Mouse (Mus musculus) MEL (cell line): Measurements from ENCODE around the gene Dyx1c1. TPM values are rescaled to one million over a fixed set of nuclear protein-coding genes. Genes with fewer than 3 reads are reported as not detected.

Experiments used
- DNase-seq: peaks from one replicate; pipeline ENCODE4 v3.0.0; 2011; ENCODE audit warnings: low read depth, low spot score
- H3K27ac ChIP-seq: 2 replicates; pipeline ENCODE4 v1.5.1; 2012; ENCODE audit warnings: low read depth, mild to moderate bottlenecking, control low read depth, low read length, moderate library complexity; ENCODE audit not compliant: control insufficient read depth
- H3K27me3 ChIP-seq, 2 experiments: fragments of 150-350 bp in 1 of 2; sonication (generic) in 1 of 2; 2 replicates each; pipeline ENCODE4 v1.6.1; 2012; ENCODE audit warnings: low read length in 2 of 2, mild to moderate bottlenecking in 2 of 2, improper control_type of control experiment in 1 of 2, moderate library complexity in 1 of 2; ENCODE audit not compliant: insufficient read depth in 2 of 2, control insufficient read depth in 1 of 2
- H3K36me3 ChIP-seq, 2 experiments: 2 replicates each; pipeline ENCODE4 v1.6.1; 2012 to 2014; ENCODE audit warnings: low read length in 2 of 2, improper control_type of control experiment in 1 of 2, inconsistent platforms in 1 of 2, mild to moderate bottlenecking in 1 of 2; ENCODE audit not compliant: insufficient read depth in 2 of 2, control insufficient read depth in 1 of 2
- H3K4me1 ChIP-seq, 2 experiments: fragments of 150-350 bp in 1 of 2; sonication (generic) in 1 of 2; 2 replicates each; pipeline ENCODE4 v1.6.1; 2012; ENCODE audit warnings: low read length in 2 of 2, improper control_type of control experiment in 1 of 2, mild to moderate bottlenecking in 1 of 2; ENCODE audit not compliant: insufficient read depth in 2 of 2, control insufficient read depth in 1 of 2
- H3K4me3 ChIP-seq, 2 experiments: fragments of 150-350 bp in 1 of 2; sonication (generic) in 1 of 2; 2 replicates each; pipeline ENCODE4 v1.5.1; 2012; ENCODE audit warnings: low read depth in 2 of 2, low read length in 2 of 2, mild to moderate bottlenecking in 2 of 2, moderate library complexity in 2 of 2, control low read depth in 1 of 2, improper control_type of control experiment in 1 of 2; ENCODE audit not compliant: control insufficient read depth in 1 of 2, insufficient read depth in 1 of 2
- H3K79me2 ChIP-seq: 2 replicates; pipeline ENCODE4 v1.6.1; 2012; ENCODE audit warnings: mild to moderate bottlenecking, low read length, moderate library complexity; ENCODE audit not compliant: control insufficient read depth, poor library complexity, insufficient read depth
- H3K9ac ChIP-seq: 2 replicates; pipeline ENCODE4 v1.6.1; 2012; ENCODE audit warnings: low read depth, mild to moderate bottlenecking, control low read depth, low read length, moderate library complexity; ENCODE audit not compliant: control insufficient read depth, poor library complexity, severe bottlenecking
- H3K9me3 ChIP-seq: fragments of 150-350 bp; sonication (generic); replicated peaks from 2 replicates; pipeline ENCODE4 v1.6.1; 2012; ENCODE audit warnings: mild to moderate bottlenecking, low read length, improper control_type of control experiment, moderate library complexity; ENCODE audit not compliant: insufficient read depth
- BHLHE40 ChIP-seq: IDR thresholded peaks from 2 replicates; pipeline ENCODE4 v1.6.1; 2012; ENCODE audit warnings: low read depth, mild to moderate bottlenecking, inconsistent platforms, low read length, improper control_type of control experiment, borderline replicate concordance
- CHD1 ChIP-seq: IDR thresholded peaks from 2 replicates; pipeline ENCODE4 v1.6.1; 2012; ENCODE audit warnings: low read depth, mild to moderate bottlenecking, inconsistent platforms, low read length, improper control_type of control experiment
- CHD2 ChIP-seq: IDR thresholded peaks from 2 replicates; pipeline ENCODE4 v1.6.1; 2011; ENCODE audit warnings: low read length, improper control_type of control experiment
- CTCF ChIP-seq, 3 experiments: IDR thresholded peaks in 2 of 3; conservative IDR thresholded peaks in 1 of 3; 2 replicates each; pipeline ENCODE4 v1.5.1; 2011 to 2012; ENCODE audit warnings: low read length in 3 of 3, low read depth in 2 of 3, mild to moderate bottlenecking in 2 of 3, improper control_type of control experiment in 1 of 3, inconsistent platforms in 1 of 3, mixed read lengths in 1 of 3, moderate library complexity in 1 of 3; ENCODE audit not compliant: control insufficient read depth in 1 of 3, insufficient read depth in 1 of 3, poor library complexity in 1 of 3, severe bottlenecking in 1 of 3
- E2F4 ChIP-seq: IDR thresholded peaks from 2 replicates; pipeline ENCODE4 v1.6.1; 2011; ENCODE audit warnings: low read depth, low read length, improper control_type of control experiment, borderline replicate concordance
- ELF1 ChIP-seq: IDR thresholded peaks from 2 replicates; pipeline ENCODE4 v1.6.1; 2014; ENCODE audit warnings: low read depth, mild to moderate bottlenecking, inconsistent platforms, low read length, improper control_type of control experiment, moderate library complexity
- EP300 ChIP-seq, 2 experiments: IDR thresholded peaks; 2 replicates each; pipeline ENCODE4 v1.6.1; 2011; ENCODE audit warnings: improper control_type of control experiment in 2 of 2, low read length in 2 of 2, low read depth in 1 of 2, mild to moderate bottlenecking in 1 of 2
- ETS1 ChIP-seq: IDR thresholded peaks from 2 replicates; pipeline ENCODE4 v1.6.1; 2012; ENCODE audit warnings: low read depth, mild to moderate bottlenecking, inconsistent platforms, low read length, improper control_type of control experiment, moderate library complexity
- GATA1 ChIP-seq: IDR thresholded peaks from 2 replicates; pipeline ENCODE4 v1.6.1; 2011; ENCODE audit warnings: low read depth, low read length, improper control_type of control experiment
- HCFC1 ChIP-seq: IDR thresholded peaks from 2 replicates; pipeline ENCODE4 v1.6.1; 2012; ENCODE audit warnings: low read depth, mild to moderate bottlenecking, inconsistent platforms, low read length, improper control_type of control experiment, moderate library complexity
- JUND ChIP-seq: IDR thresholded peaks from 2 replicates; pipeline ENCODE4 v1.6.1; 2011; ENCODE audit warnings: low read depth, mild to moderate bottlenecking, improper control_type of control experiment, low read length
- KAT2A ChIP-seq: conservative IDR thresholded peaks from 2 replicates; pipeline ENCODE4 v1.6.1; 2012; ENCODE audit warnings: low read depth, low read length, improper control_type of control experiment, inconsistent platforms
- MAZ ChIP-seq: IDR thresholded peaks from 2 replicates; pipeline ENCODE4 v1.6.1; 2012; ENCODE audit warnings: low read depth, mild to moderate bottlenecking, inconsistent platforms, low read length, improper control_type of control experiment
- MEF2A ChIP-seq: IDR thresholded peaks from 2 replicates; pipeline ENCODE4 v1.6.1; 2014; ENCODE audit warnings: low read depth, mild to moderate bottlenecking, inconsistent platforms, low read length, improper control_type of control experiment; ENCODE audit not compliant: poor library complexity, insufficient replicate concordance, severe bottlenecking; ENCODE audit errors: extremely low read depth
- MYB ChIP-seq: IDR thresholded peaks from 2 replicates; pipeline ENCODE4 v1.6.1; 2011; ENCODE audit warnings: mild to moderate bottlenecking, low read depth, low read length, improper control_type of control experiment
- MYC ChIP-seq: IDR thresholded peaks from 2 replicates; pipeline ENCODE4 v1.6.1; 2011; ENCODE audit warnings: low read depth, mild to moderate bottlenecking, low read length, improper control_type of control experiment, moderate library complexity
- NELFE ChIP-seq: IDR thresholded peaks from 2 replicates; pipeline ENCODE4 v1.6.1; 2011; ENCODE audit warnings: low read depth, low read length, improper control_type of control experiment
- NRF1 ChIP-seq: IDR thresholded peaks from 2 replicates; pipeline ENCODE4 v1.6.1; 2014; ENCODE audit warnings: low read depth, mild to moderate bottlenecking, inconsistent platforms, low read length, improper control_type of control experiment, moderate library complexity; ENCODE audit not compliant: poor library complexity, insufficient read depth, severe bottlenecking
- POLR2A ChIP-seq, 2 experiments: IDR thresholded peaks; 2 replicates each; pipeline ENCODE4 v1.6.1; 2011 to 2012; ENCODE audit warnings: low read length in 2 of 2, mild to moderate bottlenecking in 2 of 2, control low read depth in 1 of 2, improper control_type of control experiment in 1 of 2, low read depth in 1 of 2, moderate library complexity in 1 of 2; ENCODE audit not compliant: control insufficient read depth in 1 of 2, insufficient read depth in 1 of 2, poor library complexity in 1 of 2
- POLR2AphosphoS5 ChIP-seq: IDR thresholded peaks from 2 replicates; pipeline ENCODE4 v1.6.1; 2012; ENCODE audit warnings: low read depth, borderline replicate concordance, mild to moderate bottlenecking, inconsistent platforms, low read length, moderate library complexity, mixed read lengths
- RAD21 ChIP-seq: IDR thresholded peaks from 2 replicates; pipeline ENCODE4 v1.6.1; 2011; ENCODE audit warnings: mild to moderate bottlenecking, low read depth, low read length, improper control_type of control experiment
- RCOR1 ChIP-seq: IDR thresholded peaks from 2 replicates; pipeline ENCODE4 v1.6.1; 2012; ENCODE audit warnings: low read depth, mild to moderate bottlenecking, inconsistent platforms, low read length, improper control_type of control experiment
- SIN3A ChIP-seq: IDR thresholded peaks from 2 replicates; pipeline ENCODE4 v1.6.1; 2012; ENCODE audit warnings: low read length, improper control_type of control experiment, inconsistent platforms
- SMC3 ChIP-seq: IDR thresholded peaks from 2 replicates; pipeline ENCODE4 v1.6.1; 2011; ENCODE audit warnings: low read depth, low read length, improper control_type of control experiment
- TAL1 ChIP-seq: IDR thresholded peaks from 2 replicates; pipeline ENCODE4 v1.6.1; 2012; ENCODE audit warnings: mild to moderate bottlenecking, inconsistent platforms, low read length, moderate library complexity, mixed read lengths
- TBP ChIP-seq: IDR thresholded peaks from 2 replicates; pipeline ENCODE4 v1.8.0; 2011; ENCODE audit warnings: low read depth, low read length, improper control_type of control experiment
- TCF12 ChIP-seq: IDR thresholded peaks from 2 replicates; pipeline ENCODE4 v1.6.1; 2014; ENCODE audit warnings: low read depth, mild to moderate bottlenecking, inconsistent platforms, low read length, improper control_type of control experiment, moderate library complexity
- UBTF ChIP-seq: IDR thresholded peaks from 2 replicates; pipeline ENCODE4 v1.6.1; 2012; ENCODE audit warnings: low read depth, mild to moderate bottlenecking, inconsistent platforms, low read length, improper control_type of control experiment, moderate library complexity, borderline replicate concordance; ENCODE audit not compliant: insufficient read depth
- USF1 ChIP-seq: IDR thresholded peaks from 2 replicates; pipeline ENCODE4 v1.6.1; 2014; ENCODE audit warnings: low read depth, mild to moderate bottlenecking, inconsistent platforms, low read length, improper control_type of control experiment, moderate library complexity
- USF2 ChIP-seq, 2 experiments: IDR thresholded peaks; 2 replicates each; pipeline ENCODE4 v1.6.1; 2011 to 2012; ENCODE audit warnings: improper control_type of control experiment in 2 of 2, low read length in 2 of 2, borderline replicate concordance in 1 of 2, inconsistent platforms in 1 of 2, low read depth in 1 of 2, mild to moderate bottlenecking in 1 of 2; ENCODE audit not compliant: insufficient read depth in 1 of 2
- ZC3H11A ChIP-seq: IDR thresholded peaks from 2 replicates; pipeline ENCODE4 v1.6.1; 2012; ENCODE audit warnings: low read depth, mild to moderate bottlenecking, inconsistent platforms, low read length, improper control_type of control experiment
- ZKSCAN1 ChIP-seq: IDR thresholded peaks from 2 replicates; pipeline ENCODE4 v1.6.1; 2012; ENCODE audit warnings: low read depth, mild to moderate bottlenecking, inconsistent platforms, low read length, improper control_type of control experiment, moderate library complexity
- ZMIZ1 ChIP-seq: IDR thresholded peaks from 2 replicates; pipeline ENCODE4 v1.6.1; 2012; ENCODE audit warnings: low read depth, mild to moderate bottlenecking, inconsistent platforms, low read length, improper control_type of control experiment, moderate library complexity
- ZNF384 ChIP-seq: IDR thresholded peaks from 2 replicates; pipeline ENCODE4 v1.6.1; 2012; ENCODE audit warnings: low read depth, mild to moderate bottlenecking, inconsistent platforms, low read length, improper control_type of control experiment
- polyA plus RNA-seq, 2 experiments: library from polyadenylated mRNA; stranded (reverse) in 1 of 2; unstranded in 1 of 2; fragments of >175 nt in 1 of 2; fragments of >200 nt in 1 of 2; gene quantifications; 2 replicates each; pipeline versions ENCODE4 v1.2.1 to v1.2.4; 2012; ENCODE audit warnings: low replicate concordance in 2 of 2, low read depth in 1 of 2; ENCODE audit not compliant: insufficient read length in 2 of 2, insufficient read depth in 1 of 2, missing spikeins in 1 of 2
- total RNA-seq: library from RNA; depleted of rRNA; stranded (reverse); fragments of 300-350 nt; gene quantifications from 2 replicates; pipeline ENCODE4 v1.2.3, GENCODE M21; 2012

The Dyx1c1 gene
- total and polyA plus RNA-seq, 3 experiments, result 1.0 to 2.0 TPM; not detected in 1

GRCm38 (mm10) chr9:72961959-72962358, 3.4 kb downstream of the Dyx1c1 start (continued):
- TF ChIP-seq SMC3 (no peak), MYC (no peak)

GRCm38 (mm10) chr9:72968349-72969061, 9.9 kb downstream of the Dyx1c1 start:
- Histone ChIP-seq H3K79me2 (no peaks in the 10 kb centered on the region), H3K4me3 (no peak overlapping the region), H3K27ac (no peak overlapping the region), H3K36me3 (no peaks in the 10 kb centered on the region), H3K27me3 (no peaks in the 10 kb centered on the region), H3K9ac (no peak overlapping the region), H3K4me1 (no peaks in the 10 kb centered on the region)
- DNase-seq, result peak; percentile 52
- TF ChIP-seq CHD2 (no peak), USF2 (IDR thresholded peaks at IDR 0.05; ENCODE audit: borderline replicate concordance in 1 of 2, insufficient read depth in 1 of 2, low read depth in 1 of 2, low read length in 2 of 2) (no peak), TBP (no peak), EP300 (IDR thresholded peaks at IDR 0.05; ENCODE audit: low read depth in 1 of 2, low read length in 2 of 2) (no peak), SIN3A (no peak), POLR2A (IDR thresholded peaks at IDR 0.05; ENCODE audit: control insufficient read depth in 1 of 2, insufficient read depth in 1 of 2, low read depth in 1 of 2, low read length in 2 of 2, poor library complexity in 1 of 2) (no peak), E2F4 (no peak), POLR2AphosphoS5 (no peak), ZMIZ1 (no peak), MAZ (no peak), USF1 (no peak), ETS1 (no peak), CHD1 (no peak), JUND (no peak), HCFC1 (no peak), ZKSCAN1 (no peak), RCOR1 (no peak), NELFE (no peak), MYB (no peak), CTCF (IDR thresholded peaks at IDR 0.05 in 2 of 3, conservative IDR thresholded peaks at IDR 0.05 in 1 of 3; ENCODE audit: control insufficient read depth in 1 of 3, insufficient read depth in 1 of 3, low read depth in 2 of 3, low read length in 3 of 3, poor library complexity in 1 of 3, severe bottlenecking in 1 of 3) (peak; percentile 18 to 67 (median 46); a peak in 5 of 6 replicates), RAD21 (peak; percentile 69), TCF12 (no peak), ELF1 (no peak), UBTF (no peak), ZC3H11A (peak; percentile 22; the same call in 1 of the 2 replicates), BHLHE40 (no peak), NRF1 (no peak), TAL1 (no peak), GATA1 (no peak), KAT2A (no peak), ZNF384 (no peak), MEF2A (no peak), SMC3 (peak; percentile 63)
- TF ChIP-seq, all 39 proteins: peak for 4
- no peaks in the 10 kb centered on the region for H3K9me3 ChIP-seq
